Mouse (Mus musculus) heart, postnatal 36 days (tissue): Measurements from ENCODE around the gene Ptpn3. TPM values are rescaled to one million over a fixed set of nuclear protein-coding genes. Genes with fewer than 3 reads are reported as not detected.

Experiments
- DNase-seq, 2 experiments: peaks; one replicate each; pipeline ENCODE4 v3.0.0; 2021 to 2022
- intact Hi-C: fragments of 180-260 bp; cut with DNase I; formaldehyde crosslinking; loops from one replicate; pipeline ENCODE4 v1.15.1; 2025
- total RNA-seq, 2 experiments: library from RNA; stranded (reverse); gene quantifications; 2 replicates each; pipeline ENCODE4 v1.2.3; 2021

Gene Ptpn3
- total RNA-seq, 2 experiments from 2014 or later = 38.6 to 47.2 TPM

DNA sequence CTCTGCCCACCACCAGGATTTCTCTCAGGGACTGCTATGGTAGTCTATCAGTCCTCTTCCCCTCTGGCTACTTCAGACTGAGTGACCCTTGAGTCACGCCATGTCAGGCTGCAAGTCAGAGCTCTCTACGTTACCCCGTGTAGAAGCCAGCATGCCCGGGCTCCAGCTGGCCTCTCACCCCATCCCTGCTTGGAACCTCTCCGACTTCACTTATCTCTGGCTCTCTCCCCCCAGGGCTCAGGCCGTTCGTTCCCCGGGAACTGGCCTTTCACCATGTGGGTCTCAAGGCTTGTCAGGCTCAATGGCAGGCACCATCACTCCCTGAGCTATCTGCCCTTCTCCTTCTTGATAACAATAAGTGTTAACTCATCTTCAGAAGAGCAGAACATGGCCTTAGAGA, 33.3 kb downstream of the Ptpn3 start:
- intact Hi-C loops = no loop called here
- DNase-seq = no peak

DNA sequence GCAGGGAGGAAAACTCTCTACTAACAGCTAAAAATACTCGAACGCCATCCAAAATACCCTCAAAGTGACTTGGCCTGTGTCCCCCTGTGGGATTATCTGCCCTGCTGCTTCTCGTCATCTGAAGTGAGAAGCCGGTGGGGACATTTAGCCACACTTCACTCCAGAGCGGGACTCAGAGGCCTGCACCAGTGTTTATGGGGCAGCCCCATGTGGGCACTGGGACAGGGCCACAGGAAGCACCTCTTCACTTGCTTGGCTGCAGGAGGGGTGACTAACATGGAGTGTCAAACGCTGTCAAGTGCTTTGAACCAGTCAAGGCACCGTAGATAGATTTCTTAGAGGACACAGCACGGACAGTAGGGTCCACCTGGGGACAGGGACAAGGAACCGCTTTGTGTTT, 35.2 kb downstream of the Ptpn3 start:
- intact Hi-C loops = no loop called here
- no peak for DNase-seq

DNA sequence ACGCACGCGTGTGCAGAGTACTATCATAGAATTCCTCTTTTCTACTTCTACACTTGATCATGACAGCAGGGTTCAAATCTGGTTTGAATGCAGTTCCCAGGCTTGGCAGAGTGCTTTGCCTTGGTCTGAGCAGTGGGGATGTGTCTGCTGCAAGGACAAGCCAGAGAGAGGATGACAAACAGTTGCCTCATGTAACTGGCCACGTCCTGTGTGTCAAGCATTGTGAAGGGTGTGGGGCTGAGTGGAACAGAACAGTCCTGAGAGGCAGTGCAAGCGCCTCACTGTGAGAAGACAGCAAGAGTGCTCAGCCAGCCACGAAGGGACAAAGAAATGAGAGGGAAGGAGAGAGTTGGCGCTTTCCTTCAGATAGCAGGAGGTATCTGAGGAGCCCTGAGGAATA, 37.9 kb downstream of the Ptpn3 start:
- intact Hi-C loops = loop anchor here (2.0 kb wide), 1 partner anchor 57 kb away; no protein-coding TSS in a partner anchor
- DNase-seq = no peak

DNA sequence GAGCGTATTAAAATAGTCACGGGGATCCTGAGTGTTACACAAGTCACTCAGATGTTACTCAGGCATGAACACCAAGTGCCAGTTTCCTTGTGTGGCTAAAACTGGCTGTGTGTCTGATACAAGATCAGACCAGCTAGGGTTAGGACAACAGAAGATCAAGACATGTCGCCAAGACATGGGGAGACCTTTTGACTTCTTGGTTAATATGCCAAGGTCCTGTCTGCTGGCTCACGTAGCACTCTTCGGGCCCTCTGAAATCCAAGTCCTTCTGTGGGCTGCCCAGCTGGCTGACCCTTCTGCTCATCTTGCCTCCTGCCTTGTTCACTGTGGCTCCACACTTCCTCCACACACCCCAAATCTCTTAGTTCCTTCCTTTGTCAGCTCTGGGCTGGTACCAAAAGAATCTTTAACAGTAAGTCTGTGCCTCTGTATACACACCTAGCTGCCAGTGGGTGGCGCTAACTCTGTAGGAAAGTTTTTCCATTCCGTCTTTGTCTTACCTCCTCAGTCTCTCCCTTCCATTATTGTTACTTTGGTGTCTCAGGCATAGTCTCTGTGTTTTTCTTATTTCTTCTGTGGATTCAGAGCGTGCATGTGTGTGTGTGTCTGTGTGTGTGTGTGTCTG, 38.5 kb downstream of the Ptpn3 start:
- peak in 1 of 2 experiments; percentile 40 for DNase-seq
- intact Hi-C loops = loop anchor here (2.0 kb wide), 1 partner anchor 58 kb away; no protein-coding TSS in a partner anchor

DNA sequence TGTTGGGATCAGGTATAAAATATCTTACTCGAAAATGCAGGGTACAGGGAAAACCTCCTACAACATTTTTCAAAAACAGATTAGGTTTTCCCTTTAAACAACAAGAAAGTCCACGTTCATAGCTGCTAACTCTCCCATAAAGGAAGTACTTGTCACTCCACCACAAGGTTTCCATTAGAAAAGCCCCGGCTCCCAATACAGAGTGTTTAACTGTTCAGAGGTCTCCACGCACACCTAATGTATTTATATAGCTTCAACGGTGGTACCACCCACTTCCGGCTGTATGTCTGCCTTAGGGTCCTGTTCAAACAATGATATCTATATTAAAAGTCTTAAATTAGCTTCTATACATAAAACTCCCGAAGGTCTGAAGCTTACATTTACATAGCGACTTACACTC, 39.2 kb downstream of the Ptpn3 start:
- intact Hi-C loops = loop anchor here (2.0 kb wide), 1 partner anchor 58 kb away; no protein-coding TSS in a partner anchor
- no peak for DNase-seq

DNA sequence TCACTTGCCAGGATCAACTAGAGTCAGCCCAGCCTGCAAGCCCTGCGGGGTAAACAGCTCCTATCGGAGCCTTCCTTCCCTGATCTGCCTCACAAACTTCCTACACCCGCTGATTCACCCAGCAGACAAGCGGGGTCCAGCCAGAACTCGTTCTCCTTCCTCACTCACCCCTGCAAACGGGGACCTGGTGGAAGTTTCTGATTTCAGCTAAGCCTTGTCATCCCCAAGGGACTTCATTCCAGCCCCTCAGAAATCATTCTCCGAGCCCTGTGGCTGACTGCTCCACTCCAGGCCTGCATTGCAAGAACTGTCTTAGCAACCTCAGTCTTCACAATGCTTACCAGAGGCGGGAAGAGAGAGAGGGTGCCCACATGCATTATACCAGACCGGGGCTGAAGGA, 39.8 kb downstream of the Ptpn3 start:
- DNase-seq = no peak
- intact Hi-C loops = loop anchor here (2.0 kb wide), 1 partner anchor 59 kb away; no protein-coding TSS in a partner anchor

DNA sequence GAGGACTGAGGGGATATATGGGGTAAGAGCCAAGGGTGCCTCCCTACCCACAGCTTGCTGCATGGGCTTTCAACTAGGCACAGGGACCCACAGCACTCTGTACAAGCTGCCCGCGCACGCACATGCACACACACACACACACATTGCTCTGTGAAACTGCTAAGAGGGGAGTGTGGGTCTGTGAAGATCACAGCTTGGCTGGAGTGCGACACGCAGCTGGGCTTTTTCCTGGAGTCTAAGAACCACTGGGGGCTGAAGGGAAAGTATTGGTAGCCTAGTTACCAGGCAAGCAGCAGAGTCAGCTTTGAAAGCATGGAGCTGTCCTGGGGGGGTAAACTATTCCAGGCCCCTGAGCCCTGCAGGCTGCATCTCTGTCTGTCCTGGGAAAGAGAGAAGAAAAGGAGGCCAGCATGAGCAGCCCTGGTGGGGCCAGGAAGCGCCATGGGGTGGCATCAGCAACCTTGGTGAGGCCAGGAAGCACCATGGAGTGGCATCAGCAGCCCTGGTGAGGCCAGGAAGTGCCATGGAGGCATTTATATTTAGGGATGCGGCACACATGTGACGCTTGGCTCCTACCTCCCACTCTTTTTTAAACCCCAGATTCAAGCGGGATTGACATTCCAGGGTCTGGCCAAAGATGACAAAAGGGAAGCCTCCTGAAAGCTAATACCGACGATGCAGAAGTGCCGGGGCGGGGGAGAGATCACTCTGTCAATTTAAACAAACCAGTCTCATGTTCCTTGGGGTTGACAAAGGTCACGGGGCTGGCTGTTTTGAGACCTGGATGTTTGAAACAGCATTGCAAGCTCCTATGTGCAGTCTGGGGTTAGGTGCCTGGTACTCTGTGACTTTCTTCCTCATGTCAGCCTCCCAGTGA, 43.2 kb downstream of the Ptpn3 start:
- no peak for DNase-seq
- intact Hi-C loops = no loop called here

DNA sequence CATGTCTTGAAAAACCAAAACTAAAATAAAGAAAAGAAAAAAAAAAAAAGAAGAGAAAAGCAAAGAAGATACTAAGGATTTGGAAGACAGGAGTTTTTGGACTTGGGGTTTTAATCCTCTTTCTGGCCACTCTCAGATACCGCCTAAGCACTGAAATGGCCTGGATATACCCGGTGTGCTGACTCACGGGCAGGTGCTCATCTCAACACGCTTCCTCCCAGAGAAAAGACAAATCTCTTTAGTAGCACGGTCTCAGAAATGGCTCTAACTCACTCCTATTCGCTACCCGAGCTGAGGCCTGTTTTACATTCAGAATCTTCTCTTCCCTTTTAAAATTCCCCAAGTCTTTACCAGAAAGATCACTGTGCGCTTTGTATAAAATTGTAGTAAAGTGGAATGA, 44.2 kb downstream of the Ptpn3 start:
- no peak for DNase-seq
- intact Hi-C loops = no loop called here

DNA sequence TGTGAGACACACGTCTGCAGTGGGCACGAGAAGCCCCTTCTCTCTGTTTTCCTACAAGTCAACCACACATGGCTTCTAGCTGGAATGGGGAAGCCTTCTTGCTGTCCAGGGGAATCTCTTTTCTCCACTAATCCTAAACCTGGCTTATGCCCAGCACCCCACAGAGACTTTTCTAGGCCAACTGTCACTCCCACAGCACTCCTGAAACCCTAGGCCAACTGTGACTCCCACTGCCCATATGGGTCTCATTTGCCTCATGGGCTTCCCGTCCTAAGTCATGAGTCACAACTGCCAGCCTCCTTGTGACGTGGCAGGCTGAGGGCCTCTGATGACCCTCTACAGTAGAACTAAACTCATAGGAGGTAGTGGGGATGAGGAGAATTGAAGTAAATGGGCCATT, 44.9 kb downstream of the Ptpn3 start:
- no peak for DNase-seq
- intact Hi-C loops = no loop called here

DNA sequence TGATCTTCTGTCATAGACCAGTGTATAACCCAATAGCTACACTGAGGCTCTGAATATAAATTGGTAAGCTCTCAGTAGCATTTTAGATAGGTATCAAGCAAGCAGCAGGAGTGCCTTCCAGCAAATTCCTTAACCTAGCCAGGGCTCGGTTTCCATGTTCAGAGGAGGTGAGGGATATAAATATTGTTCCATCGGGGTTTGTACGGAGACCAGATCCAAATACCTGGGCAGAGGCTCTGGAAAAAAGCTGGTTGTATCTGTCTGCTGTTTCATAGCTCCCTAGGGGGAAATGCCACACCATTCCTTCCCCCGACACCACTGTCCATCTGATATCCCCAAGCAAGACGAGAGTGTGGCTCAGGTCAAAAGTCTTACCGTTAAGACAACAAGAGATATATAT, 47.2 kb downstream of the Ptpn3 start:
- DNase-seq = no peak
- intact Hi-C loops = no loop called here

DNA sequence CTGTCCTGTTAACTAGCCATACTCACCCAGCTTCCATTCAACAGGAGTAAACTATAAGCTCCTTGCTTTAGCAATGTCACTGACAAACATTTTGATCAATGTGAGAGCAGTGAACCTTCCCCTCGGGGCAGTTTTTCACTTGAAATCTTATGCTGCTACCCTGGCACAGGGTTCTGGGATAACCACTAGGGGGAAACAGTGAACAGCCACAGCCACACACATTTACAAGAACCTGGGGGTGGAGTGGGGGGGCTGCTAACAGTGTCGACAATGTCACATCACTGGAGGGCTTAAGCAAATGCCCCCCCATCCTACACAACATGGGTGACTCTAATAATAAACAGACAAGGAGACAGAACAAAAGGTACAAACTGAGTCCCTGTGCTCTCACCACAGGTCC, 51.0 kb downstream of the Ptpn3 start:
- no peak for DNase-seq
- intact Hi-C loops = no loop called here

DNA sequence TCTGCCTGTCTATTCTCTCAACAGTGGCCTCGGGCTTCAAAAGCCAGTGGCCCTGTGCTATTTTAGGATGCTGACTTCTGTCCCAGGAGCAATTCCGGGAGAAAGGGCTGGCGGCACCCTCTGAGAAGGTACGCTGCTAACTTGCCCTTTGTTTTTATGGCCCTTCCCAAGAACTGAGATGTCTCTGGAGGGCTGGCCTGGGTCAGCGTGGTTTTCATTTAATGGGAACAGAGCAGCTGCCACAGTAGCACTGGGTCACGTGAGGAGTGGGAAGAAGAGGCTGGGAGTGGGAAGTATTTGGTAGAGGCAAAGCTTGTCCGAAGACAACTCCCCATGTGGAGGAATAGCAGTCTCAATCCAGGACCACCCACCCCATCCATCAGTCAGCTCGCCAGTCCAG, 52.5 kb downstream of the Ptpn3 start:
- intact Hi-C loops = no loop called here
- DNase-seq = no peak

DNA sequence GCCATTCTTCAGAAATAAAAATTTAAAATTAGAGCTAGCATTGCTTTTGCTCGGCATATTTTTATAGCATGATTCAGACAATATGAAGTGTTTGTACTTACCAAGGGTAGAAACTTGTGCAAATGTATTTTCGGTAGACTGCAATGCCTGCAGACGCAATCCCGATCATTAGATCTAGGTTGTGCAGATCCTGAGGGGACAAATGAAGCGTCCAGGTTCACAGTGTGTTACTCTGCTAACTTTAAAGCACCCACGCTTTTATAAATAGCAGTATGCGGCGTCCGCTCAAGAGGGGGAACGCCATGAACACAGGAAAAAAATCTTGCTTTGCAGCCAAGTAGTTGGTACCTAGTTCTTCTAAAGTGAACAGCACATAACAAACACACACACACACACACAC, 56.8 kb downstream of the Ptpn3 start:
- intact Hi-C loops = loop anchor here (5.0 kb wide), 1 partner anchor 32 kb away; no protein-coding TSS in a partner anchor
- no peak for DNase-seq

DNA sequence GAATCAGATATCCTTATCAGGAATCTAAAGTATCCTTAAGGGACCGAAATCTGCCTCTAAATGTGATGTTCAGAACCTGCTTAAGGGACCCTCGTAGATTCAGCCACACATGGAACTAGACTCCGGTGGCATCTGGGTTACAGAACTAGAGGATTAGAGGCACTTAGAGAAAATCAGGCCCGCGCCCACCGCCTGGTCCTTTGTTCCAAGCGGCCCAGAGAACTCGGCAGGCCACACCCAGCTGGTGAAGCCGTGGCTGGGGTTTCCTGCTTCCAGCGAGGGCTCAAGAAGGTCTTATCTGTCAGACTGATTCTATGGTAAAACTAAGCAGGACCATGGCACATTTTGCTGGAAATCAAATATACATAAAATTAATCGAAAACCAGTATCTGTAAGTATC, 58.3 kb downstream of the Ptpn3 start:
- intact Hi-C loops = loop anchor here (5.0 kb wide), 1 partner anchor 34 kb away; no protein-coding TSS in a partner anchor
- no peak for DNase-seq

DNA sequence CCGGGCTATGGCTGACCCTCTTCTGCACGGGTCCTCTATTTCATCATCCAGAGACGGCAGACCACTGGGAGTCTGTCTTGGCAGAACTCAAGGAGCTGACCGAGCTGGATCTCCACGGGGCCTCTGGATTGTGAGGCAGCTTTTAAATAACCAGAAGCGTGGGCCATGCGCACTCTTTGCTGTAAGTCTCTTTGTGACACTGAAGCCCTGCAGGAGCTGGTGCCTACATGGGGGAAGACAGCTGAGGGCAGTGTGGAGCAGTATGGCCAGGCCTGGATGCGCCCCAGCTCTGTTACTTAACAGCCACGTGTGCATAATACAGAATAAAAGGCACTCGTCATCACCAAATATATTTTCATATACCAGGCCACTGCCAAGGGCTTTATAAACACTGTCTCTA, 60.7 kb downstream of the Ptpn3 start:
- DNase-seq = peak; percentile 51
- intact Hi-C loops = loop anchor here (5.0 kb wide), 1 partner anchor 36 kb away; no protein-coding TSS in a partner anchor

DNA sequence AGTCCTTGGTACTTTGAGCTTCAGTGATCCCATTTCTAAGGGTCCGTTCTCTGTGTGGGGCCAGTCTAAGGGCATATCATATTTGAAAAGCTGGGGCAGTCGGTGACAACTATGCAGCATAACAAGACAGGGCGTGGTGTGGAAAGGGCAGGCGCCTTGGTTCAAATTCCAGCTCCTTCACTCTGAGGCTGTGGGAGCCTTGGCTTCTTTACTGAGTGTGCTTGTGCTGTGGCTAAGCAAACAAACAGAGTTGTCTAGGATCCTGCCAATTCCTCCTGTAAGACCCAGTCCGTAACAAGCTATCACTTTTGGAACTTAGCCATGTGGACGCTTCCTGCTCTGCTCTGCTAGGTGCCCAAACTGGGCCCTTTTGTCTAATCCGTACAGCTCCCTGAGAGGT, 61.5 kb downstream of the Ptpn3 start:
- intact Hi-C loops = loop anchor here (5.0 kb wide), 1 partner anchor 37 kb away; no protein-coding TSS in a partner anchor
- DNase-seq = no peak

DNA sequence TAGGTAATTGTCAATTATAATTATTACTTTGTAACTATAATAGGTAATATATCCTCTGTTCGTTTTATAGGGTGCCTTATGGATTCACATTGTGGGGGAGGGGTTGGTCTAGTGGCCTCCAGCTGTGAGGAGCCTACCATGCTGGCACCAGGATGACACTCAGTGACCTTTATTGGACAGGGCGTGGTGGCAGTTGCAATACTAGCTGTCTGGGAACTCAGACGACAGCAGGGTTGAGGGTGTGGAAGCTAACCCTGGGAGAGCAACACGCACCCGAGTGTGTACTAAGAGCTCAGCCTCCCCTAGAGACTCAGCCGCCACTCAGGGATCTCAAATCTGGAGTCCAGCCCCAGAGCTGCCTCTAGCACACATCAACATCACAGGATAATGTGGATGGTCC, 62.5 kb downstream of the Ptpn3 start:
- no peak for DNase-seq
- intact Hi-C loops = no loop called here

DNA sequence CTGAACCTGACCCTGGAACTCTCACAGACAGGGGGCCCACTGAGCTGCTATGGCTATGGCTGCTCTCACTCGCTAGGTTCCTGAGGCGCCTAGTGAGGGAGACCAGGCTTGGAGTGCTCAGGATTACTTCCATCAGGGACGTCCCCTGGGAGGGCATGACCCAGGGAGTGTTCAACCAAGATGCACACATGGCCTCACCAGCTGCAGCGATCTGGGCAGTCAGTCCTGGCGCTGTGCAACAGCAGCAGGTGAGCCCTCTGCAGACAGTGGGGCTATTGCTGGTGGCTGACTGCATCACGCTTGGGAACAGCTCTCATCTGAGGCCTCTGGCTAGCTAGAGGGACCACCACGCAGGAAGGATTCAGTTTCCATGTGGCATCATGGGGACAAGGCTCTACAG, 63.5 kb downstream of the Ptpn3 start:
- intact Hi-C loops = no loop called here
- no peak for DNase-seq

DNA sequence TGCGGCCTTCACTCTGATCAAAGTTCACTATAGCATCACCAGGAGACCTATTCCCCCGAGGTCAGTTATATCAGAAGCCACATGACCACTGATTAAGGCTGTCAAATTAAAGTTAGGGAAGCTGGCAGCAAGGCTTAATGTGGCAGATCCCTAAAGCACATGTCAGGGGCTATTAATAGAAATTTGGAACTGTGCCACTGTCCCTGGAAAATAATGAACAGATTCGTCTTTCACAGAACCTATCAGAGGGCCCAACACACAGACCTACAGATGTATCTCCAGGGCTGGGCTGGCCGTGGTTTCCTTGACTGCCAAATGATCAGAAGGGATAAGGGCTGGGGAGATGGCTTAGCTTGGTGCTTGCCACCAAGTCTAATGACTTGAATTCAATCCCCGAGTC, 65.1 kb downstream of the Ptpn3 start:
- intact Hi-C loops = no loop called here
- DNase-seq = no peak

DNA sequence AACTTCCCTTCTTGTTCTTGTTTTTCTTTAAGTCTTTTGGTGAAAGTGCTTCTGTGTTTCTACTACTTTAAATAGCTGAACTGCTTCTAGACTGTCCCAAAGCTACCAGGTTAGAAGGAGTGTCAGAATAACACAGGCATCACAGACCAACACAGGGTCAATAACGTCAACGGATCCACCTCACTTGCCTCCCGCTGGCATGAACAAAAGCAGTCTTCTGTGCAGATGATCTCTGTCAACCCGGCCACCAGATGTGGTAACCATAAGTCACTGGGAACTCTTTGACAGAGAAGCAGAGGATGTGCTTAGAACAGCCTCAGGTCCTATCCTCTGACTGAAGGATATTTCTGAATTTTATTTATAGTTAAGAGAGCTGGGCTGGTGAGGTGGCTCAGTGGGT, 65.9 kb downstream of the Ptpn3 start:
- no peak for DNase-seq
- intact Hi-C loops = no loop called here

DNA sequence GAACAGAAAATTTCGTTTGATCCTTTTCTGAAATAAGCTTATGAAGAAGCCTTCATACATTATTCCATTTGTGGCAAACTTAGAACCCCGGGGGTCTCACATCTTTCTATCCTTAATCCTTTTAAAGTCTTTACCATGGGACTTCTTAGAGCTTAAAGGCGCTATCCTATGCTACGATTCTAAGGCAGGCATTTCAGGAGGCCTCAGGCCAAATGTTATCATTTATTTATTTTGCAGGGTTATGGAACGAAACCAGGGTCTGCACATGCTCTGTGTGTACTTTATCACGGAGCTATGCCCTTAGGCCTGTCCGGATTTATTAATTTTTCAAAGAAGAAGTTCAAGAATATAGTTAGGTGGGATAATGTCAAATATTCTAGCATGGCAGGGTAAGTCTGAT, 67.3 kb downstream of the Ptpn3 start:
- DNase-seq = no peak
- intact Hi-C loops = no loop called here

DNA sequence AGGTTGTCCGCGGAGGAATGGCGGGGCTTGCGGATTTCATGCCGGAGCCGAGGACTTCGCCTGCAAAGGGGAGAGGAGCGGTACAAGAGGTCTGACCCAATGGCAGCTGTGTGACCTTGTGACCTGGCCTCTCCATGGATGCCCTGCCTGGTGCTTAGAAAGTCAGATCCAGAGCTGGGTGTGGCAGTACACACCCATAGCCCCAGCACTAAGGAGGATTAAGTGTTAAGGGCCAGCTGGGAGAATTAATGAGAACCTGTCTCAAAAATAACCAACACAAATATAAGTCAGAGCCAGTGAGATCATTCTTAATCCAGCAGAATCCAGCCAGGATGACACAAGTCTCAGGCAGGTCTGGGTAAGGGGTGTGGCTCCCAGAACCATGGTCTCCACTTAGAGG, 69.2 kb downstream of the Ptpn3 start:
- intact Hi-C loops = no loop called here
- no peak for DNase-seq
